Mouse (Mus musculus) WW6 (cell line): ENCODE data around the gene Gnaq.
"Not testable (repeated sequence)": the region's sequence is repeated elsewhere in the genome, so short reads cannot be mapped to it uniquely, and the experiment has no call there.

Experiments used
- DNase-seq: peaks from one replicate; pipeline ENCODE4 v3.0.0-alpha.2; 2013; ENCODE audit warnings: low read depth, low spot score

Gene Gnaq

GRCm38 (mm10) chr19:16258766-16259355, 126.2 kb downstream of the Gnaq start:
- no peak for DNase-seq

- no peak for DNase-seq
Observed at GRCm38 (mm10) chr19:16259786-16260434, 127.3 kb downstream of the Gnaq start.

- peak; percentile 18 for DNase-seq
Observed at GRCm38 (mm10) chr19:16260435-16260832, 127.8 kb downstream of the Gnaq start.

- DNase-seq: no peak
Observed at GRCm38 (mm10) chr19:16260973-16261372, 128.3 kb downstream of the Gnaq start.

- DNase-seq: no peak
Observed at GRCm38 (mm10) chr19:16261631-16262030, 129.0 kb downstream of the Gnaq start.

- no peak for DNase-seq
Observed at GRCm38 (mm10) chr19:16262340-16262739, 129.7 kb downstream of the Gnaq start.

- DNase-seq: not testable (repeated sequence)
Observed at GRCm38 (mm10) chr19:16267362-16267761, 134.7 kb downstream of the Gnaq start.

- no peak for DNase-seq
Observed at GRCm38 (mm10) chr19:16270236-16270635, 137.6 kb downstream of the Gnaq start.

- no peak for DNase-seq
Observed at GRCm38 (mm10) chr19:16271002-16271401, 138.4 kb downstream of the Gnaq start.

GRCm38 (mm10) chr19:16273021-16273420, 140.4 kb downstream of the Gnaq start:
- no peak for DNase-seq

GRCm38 (mm10) chr19:16280231-16280630, 147.6 kb downstream of the Gnaq start:
- no peak for DNase-seq

- no peak for DNase-seq
Observed at GRCm38 (mm10) chr19:16285051-16286028, 152.7 kb downstream of the Gnaq start.

- DNase-seq: no peak
Observed at GRCm38 (mm10) chr19:16286451-16287175, 154.0 kb downstream of the Gnaq start.

- no peak for DNase-seq
Observed at GRCm38 (mm10) chr19:16287307-16287706, 154.7 kb downstream of the Gnaq start.

GRCm38 (mm10) chr19:16287971-16288370, 155.3 kb downstream of the Gnaq start:
- DNase-seq: no peak

- no peak for DNase-seq
Observed at GRCm38 (mm10) chr19:16291088-16291487, 158.5 kb downstream of the Gnaq start.

- DNase-seq: no peak
Observed at GRCm38 (mm10) chr19:16292056-16292608, 159.5 kb downstream of the Gnaq start.

- no peak for DNase-seq
Observed at GRCm38 (mm10) chr19:16292978-16293377, 160.3 kb downstream of the Gnaq start.

GRCm38 (mm10) chr19:16300413-16300812, 167.8 kb downstream of the Gnaq start:
- no peak for DNase-seq

- no peak for DNase-seq
Observed at GRCm38 (mm10) chr19:16301336-16301735, 168.7 kb downstream of the Gnaq start.

GRCm38 (mm10) chr19:16309031-16309430, 176.4 kb downstream of the Gnaq start:
- no peak for DNase-seq
